Mouse (Mus musculus): ENCODE data around the gene Carmil1. TPM values are rescaled to one million over a fixed set of nuclear protein-coding genes. Genes with fewer than 3 reads are reported as not detected.
A peak's percentile ranks its signal among the peaks of the same experiment; 100 is the strongest.

Gene Carmil1
- polyA plus RNA-seq, 1 experiment from 2014 or later: 8.4 TPM

DNA sequence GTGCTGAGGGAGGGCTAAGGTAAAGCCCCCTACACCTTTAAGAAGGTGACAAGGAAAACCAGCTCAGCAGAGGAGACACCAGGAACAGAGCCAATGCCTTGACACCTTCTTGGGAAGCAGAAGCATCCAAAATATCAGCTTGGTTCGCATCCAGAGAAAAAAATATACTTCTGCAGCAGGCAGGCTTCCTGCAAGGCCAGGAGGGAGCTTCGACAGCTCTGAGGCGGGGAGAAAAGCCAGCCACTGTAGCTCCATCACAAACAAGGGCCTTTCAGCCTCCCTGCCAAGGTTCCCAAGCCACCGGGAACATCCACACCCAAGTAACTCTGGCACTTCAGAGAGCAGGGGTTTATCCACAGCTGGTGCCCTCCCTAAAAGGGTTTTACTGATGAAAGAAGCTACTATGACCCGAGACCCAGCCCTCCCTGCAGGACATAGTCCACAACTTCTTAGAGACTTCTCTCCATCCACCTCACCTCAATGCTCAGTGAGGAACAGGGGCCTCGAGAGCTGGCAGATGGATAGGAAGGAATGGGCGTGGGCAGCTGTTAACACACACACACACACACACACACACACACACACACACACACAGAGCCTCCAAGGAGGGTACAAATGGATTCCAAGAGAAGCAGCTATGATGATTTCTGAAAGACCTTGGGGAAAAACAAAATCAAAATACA, 80.6 kb downstream of the Carmil1 start:
- H3K4me1 ChIP-seq: 0 out of 2 replicates have a peak, but pooled peaks cover 8% of the 10 kb centered on the region
- no peak for ATAC-seq (ENCODE audit: extremely low read depth, insufficient number of reproducible peaks, low FRiP score, low TSS enrichment)
- 0 out of 2 replicates have a peak overlapping the region, but pooled peaks have one; percentile 10 for H3K9ac ChIP-seq
- no peak overlapping the region for H3K4me3 ChIP-seq
- H3K27me3 ChIP-seq (replicated peaks): no peaks in the 10 kb centered on the region; the same call in 1 of the 2 replicates
- no peak overlapping the region for H3K27ac ChIP-seq (replicated peaks)
- H3K36me3 ChIP-seq: no peaks in the 10 kb centered on the region
- no peak overlapping the region for H3K4me2 ChIP-seq
- 53% methylated on average over 7 of the region's 7 CpGs for WGBS
- no peaks in the 10 kb centered on the region for H3K9me3 ChIP-seq

DNA sequence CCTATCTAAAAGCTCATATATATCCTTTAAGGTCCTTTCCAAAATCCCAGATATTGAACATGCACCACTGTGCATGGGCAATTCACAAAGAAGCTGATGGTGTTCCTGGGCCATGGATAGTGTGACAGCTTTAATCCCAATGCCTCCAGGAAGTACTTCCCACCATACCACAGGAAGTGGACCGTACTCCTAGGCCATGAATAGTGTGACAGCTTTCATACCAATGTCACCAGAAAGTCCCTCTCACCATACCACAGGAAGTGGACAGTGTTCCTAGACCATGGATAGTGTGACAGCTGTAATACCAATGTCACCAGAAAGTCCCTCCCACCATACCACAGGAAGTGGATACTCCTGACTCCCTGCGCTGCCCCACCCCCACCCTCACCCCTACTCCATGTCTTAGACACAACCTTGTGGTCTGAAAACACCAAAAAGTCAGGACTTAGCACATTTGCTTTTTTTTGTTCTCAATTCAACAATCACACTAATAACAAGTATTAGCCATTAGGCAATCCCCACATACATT, 82.1 kb downstream of the Carmil1 start:
- Histone ChIP-seq H3K9me3 (peaks cover 7% of the 10 kb centered on the region), H3K4me3 (no peak overlapping the region), H3K4me1 (0 out of 2 replicates have a peak, but pooled peaks cover 8% of the 10 kb centered on the region), H3K36me3 (no peaks in the 10 kb centered on the region), H3K27ac (replicated peaks) (no peak overlapping the region), H3K4me2 (no peak overlapping the region), H3K9ac (no peak overlapping the region), H3K27me3 (replicated peaks) (no peaks in the 10 kb centered on the region)
- no peak for ATAC-seq (ENCODE audit: extremely low read depth, insufficient number of reproducible peaks, low FRiP score, low TSS enrichment)
- WGBS: 83% methylated on average over 2 of the region's 2 CpGs

DNA sequence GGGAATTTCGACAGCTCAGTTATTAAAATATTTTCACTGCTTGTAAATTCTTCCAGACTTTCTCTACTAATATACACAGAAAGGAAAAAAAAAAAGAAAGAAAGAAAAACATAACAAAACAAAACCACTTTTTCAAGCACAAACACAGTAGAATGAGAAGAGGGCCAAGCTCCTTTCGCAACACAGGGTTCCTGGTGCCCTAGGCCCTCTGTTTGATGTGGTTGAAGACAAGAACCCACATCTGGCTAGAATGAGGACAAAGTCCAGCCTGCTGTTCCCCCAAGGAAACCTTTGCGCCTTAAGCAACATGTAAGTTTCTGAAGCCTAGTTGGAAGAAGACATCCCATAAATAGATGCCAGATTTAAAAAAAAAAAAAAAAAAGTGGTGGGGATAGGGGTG, 85.2 kb downstream of the Carmil1 start:
- no peak for ATAC-seq (ENCODE audit: extremely low read depth, insufficient number of reproducible peaks, low FRiP score, low TSS enrichment)
- Histone ChIP-seq H3K4me2 (no peak overlapping the region), H3K9me3 (peaks cover 7% of the 10 kb centered on the region), H3K4me1 (0 out of 2 replicates have a peak, but pooled peaks cover 8% of the 10 kb centered on the region), H3K4me3 (no peak overlapping the region), H3K27ac (replicated peaks) (no peak overlapping the region), H3K9ac (no peak overlapping the region), H3K36me3 (no peaks in the 10 kb centered on the region), H3K27me3 (replicated peaks) (no peaks in the 10 kb centered on the region)
- WGBS: 76% methylated on average over 3 of the region's 3 CpGs

DNA sequence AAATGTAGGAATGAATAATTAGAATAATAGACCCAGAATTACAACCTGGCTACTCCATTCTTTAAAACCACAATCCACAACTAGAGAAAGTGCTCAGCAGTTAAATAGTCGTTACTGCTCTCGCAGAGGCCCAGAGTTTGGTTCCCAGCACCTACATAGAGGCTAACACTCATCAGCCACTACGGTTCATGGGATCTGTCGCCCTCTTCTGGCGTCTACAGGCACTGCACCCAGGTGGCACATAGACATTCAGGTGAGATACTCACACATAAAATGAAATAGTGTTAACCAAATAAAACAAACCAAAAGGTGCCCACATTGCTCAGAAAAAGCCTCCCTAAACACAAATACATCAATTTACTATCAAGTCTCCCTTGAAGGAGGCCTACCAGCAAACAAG, 86.6 kb downstream of the Carmil1 start:
- Histone ChIP-seq H3K9ac (no peak overlapping the region), H3K4me3 (no peak overlapping the region), H3K27ac (replicated peaks) (no peak overlapping the region), H3K27me3 (replicated peaks) (no peaks in the 10 kb centered on the region), H3K9me3 (peaks cover 7% of the 10 kb centered on the region), H3K4me1 (no peaks in the 10 kb centered on the region), H3K36me3 (no peaks in the 10 kb centered on the region), H3K4me2 (no peak overlapping the region)
- no peak for ATAC-seq (ENCODE audit: extremely low read depth, insufficient number of reproducible peaks, low FRiP score, low TSS enrichment)
- 69% methylated on average over 5 of the region's 5 CpGs for WGBS

DNA sequence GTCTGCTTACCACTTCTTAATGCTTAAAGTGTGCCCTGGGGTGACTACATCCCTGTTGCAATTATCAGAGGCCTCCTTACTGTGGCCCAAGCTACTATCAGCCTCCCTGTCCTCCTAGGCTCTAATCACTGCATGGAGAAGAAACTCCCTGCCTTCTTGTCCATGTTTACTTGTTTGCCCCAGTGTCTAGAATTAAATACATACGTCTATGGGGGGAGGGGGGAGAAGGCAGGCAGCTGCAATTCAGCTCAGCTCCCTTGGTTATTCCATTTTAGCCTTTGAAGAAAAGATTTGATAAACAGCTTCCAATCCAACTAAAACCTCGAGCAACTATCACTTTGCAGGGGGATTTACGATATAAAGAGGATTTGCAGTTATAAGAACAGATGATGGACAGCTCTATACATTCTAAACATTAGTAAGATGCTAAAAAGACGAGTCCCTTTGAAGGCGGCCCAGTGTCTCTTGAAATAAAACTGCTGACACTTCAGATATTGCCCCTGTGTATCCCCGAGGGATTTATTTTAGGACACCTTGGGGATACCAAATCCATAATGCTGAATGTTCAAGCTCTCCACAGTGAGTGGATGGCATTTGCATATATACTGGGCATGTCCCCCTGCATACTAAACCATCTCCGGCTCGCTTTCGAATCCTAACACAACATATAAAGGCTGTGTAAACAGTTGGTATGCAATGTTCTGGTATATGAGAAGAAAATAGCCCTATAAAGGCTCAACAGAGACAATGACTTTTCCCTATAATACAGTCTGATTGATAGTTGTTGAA, 89.5 kb downstream of the Carmil1 start:
- no peak overlapping the region for H3K4me3 ChIP-seq
- no peak overlapping the region for H3K27ac ChIP-seq (replicated peaks)
- H3K4me2 ChIP-seq: no peak overlapping the region
- H3K36me3 ChIP-seq: no peaks in the 10 kb centered on the region
- 74% methylated on average over 9 of the region's 9 CpGs for WGBS
- peaks cover 7% of the 10 kb centered on the region for H3K9me3 ChIP-seq
- no peak for ATAC-seq (ENCODE audit: extremely low read depth, insufficient number of reproducible peaks, low FRiP score, low TSS enrichment)
- H3K9ac ChIP-seq: no peak overlapping the region
- H3K4me1 ChIP-seq: peaks cover 7% of the 10 kb centered on the region
- no peaks in the 10 kb centered on the region for H3K27me3 ChIP-seq (replicated peaks)

DNA sequence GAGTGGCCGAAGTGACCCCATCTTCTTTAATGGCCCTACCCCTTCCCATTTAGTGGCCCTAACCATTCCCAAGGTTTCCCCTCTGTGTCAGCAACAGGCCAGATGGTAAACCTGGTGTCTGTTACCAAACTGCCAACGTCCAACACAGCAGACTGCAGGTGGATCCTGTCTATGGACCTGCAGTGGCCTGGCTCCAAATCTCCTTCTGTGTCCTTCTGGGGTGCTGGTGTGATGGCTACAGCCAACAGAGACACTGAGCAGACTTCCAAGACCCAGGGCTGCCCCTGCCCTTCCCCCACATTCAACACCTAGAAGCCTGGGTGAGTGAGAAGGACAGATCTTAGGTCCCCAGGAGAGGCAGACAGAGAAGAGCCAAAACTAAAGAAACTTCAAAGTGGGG, 93.6 kb downstream of the Carmil1 start:
- Histone ChIP-seq H3K36me3 (no peaks in the 10 kb centered on the region), H3K9me3 (no peaks in the 10 kb centered on the region), H3K27ac (replicated peaks) (no peak overlapping the region), H3K4me2 (no peak overlapping the region), H3K4me3 (no peak overlapping the region), H3K27me3 (replicated peaks) (no peaks in the 10 kb centered on the region; the same call in 1 of the 2 replicates), H3K4me1 (peaks cover 14% of the 10 kb centered on the region), H3K9ac (no peak overlapping the region)
- WGBS: 45% methylated on average over 2 of the region's 2 CpGs
- no peak for ATAC-seq (ENCODE audit: extremely low read depth, insufficient number of reproducible peaks, low FRiP score, low TSS enrichment)

DNA sequence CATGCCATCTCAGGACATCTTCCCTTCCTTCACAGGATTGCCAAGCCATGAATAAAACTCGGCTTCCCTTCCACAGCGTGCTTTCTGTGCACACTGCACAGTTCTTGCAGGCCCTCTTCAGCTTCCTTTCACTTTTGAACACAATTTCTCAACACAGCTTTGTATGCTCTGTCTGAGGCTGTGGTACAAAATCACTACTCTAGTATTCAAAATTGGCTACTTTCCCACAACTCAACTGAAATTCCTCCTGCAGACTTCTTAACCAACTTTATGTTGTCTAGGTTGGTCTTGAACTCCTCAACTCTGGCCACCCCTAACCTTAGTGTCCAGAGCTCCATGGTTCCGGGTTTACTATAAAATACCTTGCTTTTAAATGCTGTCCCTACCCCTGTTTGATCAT, 95.0 kb downstream of the Carmil1 start:
- no peak overlapping the region for H3K4me3 ChIP-seq
- H3K4me1 ChIP-seq: peaks cover 14% of the 10 kb centered on the region
- ATAC-seq (ENCODE audit: extremely low read depth, insufficient number of reproducible peaks, low FRiP score, low TSS enrichment): no peak
- H3K9me3 ChIP-seq: no peaks in the 10 kb centered on the region
- H3K4me2 ChIP-seq: no peak overlapping the region
- no peak overlapping the region for H3K27ac ChIP-seq (replicated peaks)
- H3K27me3 ChIP-seq (replicated peaks): no peaks in the 10 kb centered on the region; the same call in 1 of the 2 replicates
- no peak overlapping the region for H3K9ac ChIP-seq
- H3K36me3 ChIP-seq: no peaks in the 10 kb centered on the region
- 87% methylated on average over 3 of the region's 3 CpGs for WGBS

DNA sequence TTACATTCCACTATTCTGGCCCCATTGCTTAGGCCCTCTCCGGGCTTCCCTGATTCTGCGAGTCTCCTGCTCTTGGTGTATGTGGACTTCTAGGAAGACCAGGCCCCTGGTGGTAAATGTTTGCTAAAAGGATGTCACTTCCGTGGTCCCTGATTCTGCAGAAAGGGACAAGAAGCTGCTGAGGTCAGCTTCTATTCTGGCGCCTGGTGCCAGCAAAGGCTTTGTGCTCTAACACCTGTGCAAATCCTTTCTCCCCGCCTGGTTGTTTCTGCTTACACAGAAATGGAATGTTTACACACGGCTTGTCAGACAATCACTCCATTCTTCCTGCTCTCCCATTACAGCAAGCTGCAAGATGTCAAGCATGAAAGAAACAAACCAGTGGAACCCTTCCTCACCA, 97.7 kb downstream of the Carmil1 start:
- ATAC-seq (ENCODE audit: extremely low read depth, insufficient number of reproducible peaks, low FRiP score, low TSS enrichment): no peak
- H3K4me2 ChIP-seq: no peak overlapping the region
- WGBS: 70% methylated on average over 6 of the region's 6 CpGs
- no peaks in the 10 kb centered on the region for H3K36me3 ChIP-seq
- H3K9ac ChIP-seq: no peak overlapping the region
- no peak overlapping the region for H3K4me3 ChIP-seq
- H3K27ac ChIP-seq (replicated peaks): no peak overlapping the region
- no peaks in the 10 kb centered on the region for H3K9me3 ChIP-seq
- H3K4me1 ChIP-seq: peaks cover 14% of the 10 kb centered on the region
- H3K27me3 ChIP-seq (replicated peaks): peaks cover 14% of the 10 kb centered on the region; the same call in 1 of the 2 replicates

DNA sequence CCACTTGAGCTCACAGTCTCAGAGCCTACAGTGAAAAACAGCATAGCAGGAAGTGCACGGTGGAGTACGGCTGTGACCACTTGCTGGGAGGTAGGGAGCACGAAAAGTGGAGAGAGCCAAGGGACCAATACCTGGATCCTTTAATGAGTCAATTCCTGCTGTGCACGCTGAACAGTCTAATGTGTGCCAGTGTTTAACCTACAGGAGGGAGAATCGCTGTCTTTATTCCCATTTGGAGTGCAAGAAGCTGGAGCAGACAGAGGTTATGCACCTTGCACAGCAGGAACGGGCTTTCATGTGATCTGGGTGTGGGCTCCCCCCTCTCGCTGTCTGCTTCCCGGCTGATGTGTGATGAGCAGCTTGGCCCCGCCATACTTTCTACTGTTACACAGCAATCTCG, 101.1 kb downstream of the Carmil1 start:
- ATAC-seq (ENCODE audit: extremely low read depth, insufficient number of reproducible peaks, low FRiP score, low TSS enrichment): no peak
- H3K36me3 ChIP-seq: no peaks in the 10 kb centered on the region
- H3K9ac ChIP-seq: no peak overlapping the region
- no peak overlapping the region for H3K27ac ChIP-seq (replicated peaks)
- 0 out of 2 replicates have a peak, but pooled peaks cover 8% of the 10 kb centered on the region for H3K4me1 ChIP-seq
- H3K27me3 ChIP-seq (replicated peaks): peaks cover 23% of the 10 kb centered on the region; the same call in 1 of the 2 replicates
- H3K9me3 ChIP-seq: no peaks in the 10 kb centered on the region
- H3K4me2 ChIP-seq: no peak overlapping the region
- WGBS: 86% methylated on average over 10 of the region's 10 CpGs
- H3K4me3 ChIP-seq: no peak overlapping the region

DNA sequence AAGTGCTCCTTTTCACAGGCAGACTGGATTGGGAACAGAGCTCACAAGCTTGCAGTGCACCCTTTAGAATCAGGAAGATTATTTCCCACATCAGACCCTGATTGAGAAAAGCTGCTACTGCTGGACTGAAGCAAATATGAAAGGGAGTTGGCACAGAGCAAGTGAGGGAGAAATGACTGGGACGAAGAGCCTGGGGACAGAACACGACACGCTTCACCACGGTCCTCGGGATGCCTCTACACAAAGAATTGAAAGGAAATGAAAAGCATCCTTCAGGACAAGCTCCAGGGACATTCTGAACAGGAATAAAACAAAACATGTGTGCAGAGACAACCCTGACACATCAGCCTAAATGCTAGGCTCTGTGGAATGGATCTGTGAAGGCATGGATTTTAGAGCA, 103.0 kb downstream of the Carmil1 start:
- no peaks in the 10 kb centered on the region for H3K4me1 ChIP-seq
- H3K27me3 ChIP-seq (replicated peaks): peaks cover 23% of the 10 kb centered on the region; the same call in 1 of the 2 replicates
- H3K27ac ChIP-seq (replicated peaks): no peak overlapping the region
- WGBS: 75% methylated on average over 5 of the region's 5 CpGs
- no peaks in the 10 kb centered on the region for H3K36me3 ChIP-seq
- H3K9ac ChIP-seq: no peak overlapping the region
- H3K9me3 ChIP-seq: no peaks in the 10 kb centered on the region
- H3K4me2 ChIP-seq: no peak overlapping the region
- H3K4me3 ChIP-seq: no peak overlapping the region
- no peak for ATAC-seq (ENCODE audit: extremely low read depth, insufficient number of reproducible peaks, low FRiP score, low TSS enrichment)

DNA sequence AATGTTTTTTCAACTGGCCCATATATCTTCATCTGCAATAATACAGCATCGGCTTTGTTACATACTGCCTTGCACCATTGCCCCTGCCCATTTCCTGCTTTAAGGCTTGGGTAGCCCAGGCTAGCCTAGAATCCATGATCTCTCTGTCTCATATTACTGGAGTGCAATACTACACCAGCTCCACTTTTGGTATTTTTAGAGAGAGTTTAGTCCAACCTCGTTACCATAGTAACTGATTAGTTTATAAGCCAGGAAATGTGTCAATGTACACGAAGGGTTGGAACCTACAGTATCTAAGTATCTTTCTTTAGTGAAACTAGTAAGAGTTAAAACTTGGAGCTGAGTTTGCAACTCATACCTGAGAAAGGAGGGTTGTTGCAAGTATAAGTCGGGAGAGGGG, 103.8 kb downstream of the Carmil1 start:
- 74% methylated on average over 4 of the region's 4 CpGs for WGBS
- Histone ChIP-seq H3K4me3 (no peak overlapping the region), H3K27me3 (replicated peaks) (peaks cover 23% of the 10 kb centered on the region; the same call in 1 of the 2 replicates), H3K36me3 (no peaks in the 10 kb centered on the region), H3K4me2 (no peak overlapping the region), H3K9ac (no peak overlapping the region), H3K4me1 (no peaks in the 10 kb centered on the region), H3K9me3 (no peaks in the 10 kb centered on the region), H3K27ac (replicated peaks) (no peak overlapping the region)
- no peak for ATAC-seq (ENCODE audit: extremely low read depth, insufficient number of reproducible peaks, low FRiP score, low TSS enrichment)

Measured in heart, embryonic 13.5 days (tissue).